Mouse (Mus musculus) layer of hippocampus, adult 9-11 months (tissue): ENCODE measurements at regions not wholly inside any gene's neighbourhood (a gene's known extent, or its start where the extent isn't known, plus 50 kb on each side); places are given as distances from the start of the nearest gene placed in this dataset.
"Not testable (repeated sequence)": the region's sequence is repeated elsewhere in the genome, so short reads cannot be mapped to it uniquely, and the experiment has no call there.

ENCODE experiments used
- DNase-seq: peaks from one replicate; pipeline ENCODE4 v3.0.0; 2022

DNA sequence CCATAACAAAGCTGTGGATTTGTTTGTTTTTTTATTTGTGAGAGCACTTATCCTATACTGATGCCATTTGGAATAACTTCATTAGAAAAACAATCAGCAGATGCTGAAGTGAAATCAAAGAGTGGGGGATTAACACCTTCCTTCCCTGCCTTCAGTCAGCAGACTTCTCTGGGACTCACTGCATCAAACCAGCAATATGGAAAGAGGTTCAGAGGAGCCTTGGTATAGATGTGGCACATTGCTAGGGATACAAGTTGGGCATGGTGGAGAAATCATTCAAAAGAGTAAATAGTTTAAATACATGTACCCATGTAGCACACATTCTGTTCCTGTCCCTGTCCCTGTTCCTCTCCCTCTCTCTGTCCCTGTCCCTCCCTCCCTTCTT is 364.0 kb upstream of the Rgs18 start:
- DNase-seq = no peak

DNA sequence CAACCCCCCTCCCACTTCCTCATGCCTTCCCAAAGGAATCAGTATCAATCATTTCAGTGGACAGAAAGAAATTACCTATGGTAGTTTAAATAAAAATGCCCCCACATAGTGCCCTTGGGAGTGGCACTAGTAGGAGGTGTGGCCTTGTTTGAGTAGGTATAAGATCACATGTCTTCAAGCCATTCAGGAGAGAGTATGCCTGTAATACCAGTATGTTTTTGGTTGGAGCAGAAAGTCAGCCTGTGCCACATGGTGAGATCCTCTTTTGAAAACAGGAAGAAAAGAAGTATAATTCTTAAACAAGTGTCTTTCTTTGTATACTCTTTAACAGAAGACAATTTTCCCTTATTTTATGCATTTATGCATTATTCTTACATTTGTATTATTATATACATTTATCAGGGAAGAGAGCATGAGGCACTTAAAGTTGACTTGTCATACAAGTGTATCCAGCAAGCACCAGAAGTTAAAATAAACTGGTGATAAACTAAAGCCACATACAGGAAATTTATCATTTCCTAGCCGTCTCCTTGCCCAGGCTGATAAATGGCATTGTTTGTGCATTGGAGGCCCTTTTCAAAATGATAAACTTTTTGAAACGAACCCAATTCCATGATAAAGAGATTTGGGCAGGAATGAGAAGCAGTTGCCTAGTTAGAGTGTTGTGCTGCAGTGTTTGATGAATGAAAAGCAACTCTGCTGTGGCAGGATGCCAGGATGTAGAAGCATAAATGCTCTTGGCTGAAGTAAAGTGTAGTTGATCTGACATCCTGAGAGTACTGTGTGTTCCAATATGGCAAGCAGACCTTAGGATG is 363.4 kb upstream of the Rgs18 start:
- DNase-seq = no peak

DNA sequence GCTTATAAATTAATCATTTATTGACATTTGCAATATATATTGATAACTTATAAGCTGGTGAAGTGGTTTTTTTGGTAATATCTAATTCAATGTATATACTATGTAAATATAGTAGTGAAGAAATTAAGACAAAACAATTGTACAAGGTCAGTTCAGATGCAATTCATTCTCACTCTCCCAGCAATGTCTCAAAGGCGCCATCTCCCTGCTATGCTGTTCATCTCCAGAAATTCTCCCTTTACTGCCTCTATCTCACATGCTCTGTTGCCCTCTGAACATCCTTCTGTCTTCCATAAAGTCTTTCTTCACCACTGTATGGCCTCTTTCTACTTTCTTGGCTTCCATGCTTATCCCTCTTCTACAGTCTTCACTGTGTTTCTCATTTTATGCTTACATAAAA is 355.8 kb upstream of the Rgs18 start:
- no peak for DNase-seq

DNA sequence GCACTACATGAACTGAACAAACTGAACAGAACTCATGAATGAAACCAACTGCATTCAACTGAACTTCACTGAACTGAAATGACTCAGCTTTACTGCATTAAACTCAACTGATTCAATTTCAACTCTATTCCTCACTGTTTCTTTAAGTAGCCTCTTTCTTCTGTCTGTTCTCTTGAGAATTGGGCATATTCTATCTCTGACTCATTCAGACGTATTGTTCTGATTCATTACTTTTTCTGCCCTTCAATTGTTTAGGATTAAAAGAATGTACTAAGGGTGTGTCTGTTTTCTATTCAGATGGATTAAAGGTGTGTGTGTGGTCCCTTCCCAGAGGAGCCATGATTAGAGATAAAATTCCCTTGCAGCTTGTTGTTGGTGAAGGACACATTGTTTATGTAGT is 337.9 kb upstream of the Rgs18 start:
- no peak for DNase-seq

DNA sequence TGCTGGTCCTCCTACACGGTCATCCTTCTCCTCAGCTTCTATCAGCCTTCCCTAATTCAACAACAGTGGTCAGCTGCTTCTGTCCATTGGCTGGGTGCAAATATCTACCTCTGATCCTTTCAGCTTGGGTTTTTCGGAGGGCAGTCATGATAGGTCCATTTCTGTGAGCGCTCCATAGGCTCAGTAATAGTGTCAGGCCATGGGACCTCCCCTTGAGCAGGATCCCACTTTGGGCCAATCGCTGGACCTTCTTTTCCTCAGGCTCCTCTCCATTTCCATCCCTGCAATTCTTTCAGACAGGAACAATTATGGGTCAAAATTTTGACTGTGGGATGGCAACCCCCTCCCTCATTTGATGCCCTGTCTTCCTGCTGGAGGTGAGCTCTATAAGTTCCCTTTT is 331.5 kb upstream of the Rgs18 start:
- not testable (repeated sequence) for DNase-seq

DNA sequence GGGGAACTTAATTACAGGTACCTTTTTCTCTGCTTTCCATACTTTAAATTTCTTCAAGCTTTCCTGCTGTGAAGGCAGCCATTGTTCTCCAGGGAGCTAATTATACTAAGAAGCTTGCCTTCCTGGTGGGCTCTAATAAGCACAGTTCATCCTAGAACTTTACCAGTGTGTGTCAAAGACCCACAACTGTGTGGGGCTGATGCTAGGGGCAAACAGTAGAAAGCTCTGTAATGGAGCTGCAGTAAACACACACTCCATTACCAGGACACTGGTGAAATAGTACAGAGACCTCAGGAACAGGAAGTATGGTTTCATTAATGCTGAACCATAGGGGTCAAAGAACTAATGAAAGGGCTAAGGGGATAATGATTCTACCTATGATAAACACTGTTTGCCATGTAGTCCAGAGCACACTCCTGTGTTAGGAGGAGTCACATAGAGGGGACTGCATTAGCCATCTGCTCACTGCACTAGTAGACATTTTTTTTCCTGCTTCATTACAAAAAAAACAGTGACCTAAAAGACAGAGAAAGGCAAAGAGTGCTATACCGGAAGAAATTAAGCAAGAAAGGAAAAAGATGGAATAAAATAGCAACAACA is 290.1 kb upstream of the Rgs18 start:
- DNase-seq = no peak

DNA sequence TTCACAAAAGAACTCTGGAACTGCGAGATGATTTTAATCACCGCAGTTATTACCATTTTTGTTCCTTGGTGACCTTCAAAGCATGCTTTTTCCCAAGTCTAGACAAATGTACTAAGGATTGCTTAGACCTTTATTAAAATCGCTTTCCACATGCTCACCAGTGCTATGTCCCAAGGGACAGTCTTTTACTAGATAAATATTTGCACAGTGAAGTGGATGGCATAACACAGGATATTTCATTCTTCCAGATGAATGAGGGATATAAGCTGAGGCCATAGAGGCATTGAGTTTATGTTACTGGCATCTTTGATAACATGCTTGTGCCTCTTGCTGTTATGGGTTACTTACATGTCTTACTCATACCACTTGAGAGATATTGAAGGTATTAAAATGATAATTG is 289.1 kb upstream of the Rgs18 start:
- no peak for DNase-seq

DNA sequence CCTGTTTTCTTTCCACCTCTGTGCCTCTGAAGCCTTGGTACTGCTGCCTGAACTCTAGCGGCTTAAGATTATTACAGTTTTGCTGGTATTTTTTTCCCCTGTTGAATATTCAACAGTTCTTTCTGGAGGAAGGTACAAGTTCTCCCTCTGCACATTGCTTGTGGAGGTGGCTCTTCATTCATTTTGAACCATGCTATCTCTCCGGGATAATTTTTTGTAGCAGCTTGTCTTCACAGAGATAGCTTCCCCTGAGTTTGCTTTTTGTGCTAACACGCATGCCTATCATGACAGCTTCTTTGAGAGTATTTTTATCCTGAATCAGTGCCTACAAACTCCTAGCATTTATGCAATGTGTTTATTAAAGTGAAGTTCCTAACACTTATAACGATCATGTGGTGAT is 240.4 kb upstream of the Rgs18 start:
- no peak for DNase-seq

DNA sequence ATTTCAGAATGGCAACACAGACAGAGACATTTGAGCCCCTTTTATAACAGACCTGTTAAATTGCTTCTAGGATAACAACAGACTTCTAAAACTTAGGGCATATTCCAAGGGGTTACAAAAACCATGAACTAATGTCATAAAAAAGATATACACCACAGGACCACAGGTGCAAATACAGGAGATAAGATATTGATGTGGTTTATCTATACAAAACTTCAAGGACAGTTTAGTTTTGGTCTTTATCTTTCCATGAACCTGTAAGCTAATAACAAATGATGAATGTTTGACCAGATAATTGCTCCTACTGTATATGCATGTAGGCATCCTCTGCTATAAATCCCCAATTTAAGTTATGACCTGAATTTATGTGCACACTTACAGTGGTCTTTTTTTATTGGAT is 235.6 kb upstream of the Rgs18 start:
- no peak for DNase-seq

DNA sequence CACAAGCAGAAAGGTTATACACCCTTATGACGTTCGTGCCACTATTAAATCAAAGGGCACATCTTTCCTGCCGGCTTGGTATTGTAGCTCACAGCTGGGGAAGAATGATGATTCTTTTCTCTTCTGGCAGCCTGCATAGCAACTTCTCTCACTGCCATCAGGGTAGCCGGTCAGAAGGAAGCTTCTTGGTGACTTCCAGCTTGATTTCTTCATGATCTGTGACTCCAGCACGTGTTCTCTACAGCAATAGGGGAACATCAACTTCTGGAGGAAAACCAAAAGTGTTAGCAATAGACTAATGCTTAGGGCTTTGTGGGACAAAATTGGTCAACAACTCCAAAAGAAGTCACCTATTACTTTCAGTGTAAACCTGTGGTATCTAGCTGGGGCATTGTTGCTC is 202.9 kb upstream of the Rgs18 start:
- no peak for DNase-seq

DNA sequence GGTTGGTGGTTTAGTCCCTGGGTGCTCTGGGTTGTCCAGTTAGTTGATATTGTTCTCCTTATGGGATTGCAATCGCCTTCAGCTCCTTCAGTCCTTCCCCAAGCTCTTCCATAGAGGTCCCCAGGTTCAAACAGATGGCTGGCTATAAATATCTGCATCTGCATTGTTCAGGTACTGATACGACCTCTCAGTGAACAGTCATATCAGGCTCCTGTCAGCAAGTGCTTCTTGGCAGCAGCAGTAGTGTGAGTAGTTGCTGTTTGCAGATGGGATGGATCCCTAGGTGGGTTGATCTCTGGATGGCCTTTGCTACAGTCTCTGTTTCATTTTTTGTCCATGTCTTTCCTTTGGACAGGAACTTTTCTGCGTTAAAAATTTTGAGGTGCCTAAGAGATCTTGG is 190.5 kb upstream of the Rgs18 start:
- DNase-seq = no peak

DNA sequence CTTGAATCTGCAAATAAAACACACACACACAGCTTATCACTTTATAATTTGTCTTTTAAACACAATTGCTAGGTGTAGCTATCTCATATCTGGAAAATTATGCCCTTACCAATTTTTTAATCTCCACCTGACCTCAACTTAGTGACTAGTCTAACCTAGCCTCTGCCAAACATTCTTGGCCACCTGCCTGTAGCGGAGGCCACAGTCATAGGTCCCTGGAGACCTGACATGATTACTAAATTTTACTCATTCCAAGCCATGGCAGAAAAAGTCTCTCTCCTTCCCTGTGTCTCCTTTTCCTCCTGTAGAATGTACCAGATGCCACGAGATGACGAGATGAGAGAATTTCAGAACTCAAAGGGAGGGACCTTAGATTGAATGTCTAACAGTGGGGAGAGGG is 163.8 kb upstream of the Rgs18 start:
- no peak for DNase-seq

DNA sequence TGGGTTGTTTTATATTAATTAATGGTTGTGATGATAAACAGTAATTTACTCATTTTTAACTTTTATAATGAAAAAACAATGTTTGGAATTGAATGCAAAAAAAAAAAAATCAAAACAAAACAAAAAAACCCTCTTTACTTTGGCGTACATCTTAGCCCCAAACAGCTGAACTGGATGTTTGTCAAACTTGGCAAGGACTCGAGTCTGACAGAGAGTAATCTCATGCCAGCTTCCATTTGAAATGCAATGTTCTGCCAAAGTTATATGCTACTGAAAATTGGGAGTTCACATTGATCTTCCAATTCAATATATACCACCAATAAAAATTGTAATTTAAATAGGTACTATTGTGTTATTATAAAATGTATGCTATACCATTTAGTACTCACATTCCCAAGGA is 150.9 kb upstream of the Rgs18 start:
- peak; percentile 7 for DNase-seq

DNA sequence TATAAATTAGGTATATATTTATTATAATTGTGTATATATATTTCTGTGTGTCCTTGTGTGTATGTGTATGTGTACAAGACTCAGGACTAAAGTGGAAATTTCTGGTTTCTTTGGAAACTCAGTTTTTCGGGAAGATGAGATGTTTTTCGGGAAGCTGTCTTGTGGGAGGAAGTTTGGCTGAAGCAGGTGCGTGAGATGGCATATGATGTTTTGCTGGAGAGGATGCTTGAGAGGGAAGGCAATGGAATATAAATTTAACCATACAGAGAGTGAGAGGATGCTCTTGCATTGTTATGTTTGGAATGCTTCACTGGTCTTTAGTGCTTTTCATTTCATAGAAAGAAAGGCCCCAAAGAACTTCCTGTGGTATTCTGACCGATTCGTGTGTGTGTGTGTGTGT is 141.3 kb upstream of the Rgs18 start:
- no peak for DNase-seq

DNA sequence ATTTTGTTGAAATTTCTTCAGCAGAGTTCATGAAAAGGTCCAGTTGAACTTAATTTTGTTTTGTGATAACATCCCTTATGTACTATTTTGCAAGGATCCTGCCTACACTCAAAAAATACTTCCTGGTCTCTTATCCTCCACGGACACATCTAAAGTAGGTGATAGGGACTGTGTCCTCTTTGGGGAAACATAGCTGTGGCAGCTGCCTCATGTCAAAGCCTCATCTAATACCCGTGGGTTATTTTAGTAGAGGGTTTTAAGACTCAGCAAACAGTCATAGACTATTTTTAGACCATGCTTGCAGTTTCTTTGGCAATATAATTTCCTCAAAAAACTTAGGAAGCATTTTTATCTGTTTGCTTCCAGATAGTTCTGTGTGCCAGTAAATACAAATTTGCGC is 127.8 kb upstream of the Rgs18 start:
- no peak for DNase-seq

DNA sequence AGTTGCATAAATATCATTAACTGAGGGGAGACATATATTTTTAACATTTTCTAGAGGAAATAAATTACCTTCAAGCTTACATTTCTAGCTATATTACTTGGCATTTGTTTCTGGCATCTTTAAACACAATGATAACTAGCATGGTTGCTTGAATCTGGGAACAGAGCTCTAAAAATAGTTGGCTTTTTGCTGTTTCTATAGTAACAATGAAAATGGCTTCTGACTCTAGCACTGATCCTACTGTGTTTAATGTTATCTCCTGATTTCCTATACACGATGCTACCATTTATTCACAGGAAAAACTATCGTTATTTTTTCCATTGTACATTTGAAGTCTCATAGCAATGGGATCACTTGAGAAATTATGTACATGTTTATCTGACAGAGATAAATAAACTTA is 108.4 kb upstream of the Rgs18 start:
- DNase-seq = no peak

DNA sequence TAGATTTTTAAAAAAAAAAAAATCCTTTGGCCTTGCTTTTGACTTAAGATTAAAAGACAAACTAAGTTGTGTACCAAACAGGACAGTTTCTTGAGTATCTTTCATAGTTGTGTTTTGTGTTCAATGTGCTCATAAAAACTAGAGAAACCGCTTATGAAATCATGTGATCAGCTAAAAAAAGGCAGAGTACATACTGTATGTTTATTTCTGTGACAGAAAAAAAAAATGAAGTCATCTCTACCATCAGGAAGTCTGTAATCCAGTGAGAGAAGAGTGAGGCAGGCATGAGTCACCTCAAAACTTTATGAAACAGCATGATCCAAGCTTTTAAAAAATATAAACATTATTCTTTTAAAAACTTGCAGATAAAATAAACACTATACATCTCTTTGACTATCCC is 86.9 kb upstream of the Rgs18 start:
- DNase-seq = no peak
